Mouse (Mus musculus) intestine, embryonic 15.5 days (tissue): ENCODE data around the gene Galk1. TPM values are rescaled to one million over a fixed set of nuclear protein-coding genes. Genes with fewer than 3 reads are reported as not detected.

Experiments
- ATAC-seq: fragments of 200-750 bp; cut with Nextera tagmentation; 2 replicates; pipeline ENCODE4 v1.8.0; 2017; ENCODE audit warnings: moderate TSS enrichment, moderate library complexity
- H3K27ac ChIP-seq: fragments of 300-500 bp; sonication (generic); 2 replicates; pipeline ENCODE4 v1.5.1; 2015; ENCODE audit warnings: mild to moderate bottlenecking, inconsistent platforms
- H3K27me3 ChIP-seq: fragments of 300-500 bp; sonication (generic); replicated peaks from 2 replicates; pipeline ENCODE4 v1.6.1; 2015; ENCODE audit warnings: inconsistent platforms
- H3K36me3 ChIP-seq: fragments of 300-500 bp; sonication (generic); 2 replicates; pipeline ENCODE4 v1.6.1; 2015; ENCODE audit warnings: inconsistent platforms
- H3K4me1 ChIP-seq: fragments of 300-500 bp; sonication (generic); replicated peaks from 2 replicates; pipeline ENCODE4 v1.6.1; 2015; ENCODE audit warnings: inconsistent platforms
- H3K4me2 ChIP-seq: fragments of 300-500 bp; sonication (generic); replicated peaks from 2 replicates; pipeline ENCODE4 v1.6.1; 2015; ENCODE audit warnings: mild to moderate bottlenecking, inconsistent platforms
- H3K4me3 ChIP-seq: fragments of 300-500 bp; sonication (generic); replicated peaks from 2 replicates; pipeline ENCODE4 v1.5.1; 2015; ENCODE audit warnings: inconsistent platforms
- H3K9ac ChIP-seq: fragments of 300-500 bp; sonication (generic); 2 replicates; pipeline ENCODE4 v1.6.1; 2015; ENCODE audit warnings: inconsistent platforms
- H3K9me3 ChIP-seq: fragments of 300-500 bp; sonication (generic); 2 replicates; pipeline ENCODE4 v1.6.1; 2016; ENCODE audit warnings: inconsistent platforms
- WGBS: fragments of 180-500 bp; shearing (Covaris S2); methylation state at CpG from one replicate; pipeline ENCODE4 v1.1.7; 2015; 5-methylcytosine and 5-hydroxymethylcytosine counted together
- polyA plus RNA-seq: library from polyadenylated mRNA; unstranded; fragments of >200 nt; fragmentation: Nextera tagmentation; extraction: Ambion mirVana; gene quantifications from 2 replicates; pipeline ENCODE4 v1.2.1, GENCODE M21; 2015

Galk1 gene
- polyA plus RNA-seq, 1 experiment from 2014 or later: 274 TPM

DNA sequence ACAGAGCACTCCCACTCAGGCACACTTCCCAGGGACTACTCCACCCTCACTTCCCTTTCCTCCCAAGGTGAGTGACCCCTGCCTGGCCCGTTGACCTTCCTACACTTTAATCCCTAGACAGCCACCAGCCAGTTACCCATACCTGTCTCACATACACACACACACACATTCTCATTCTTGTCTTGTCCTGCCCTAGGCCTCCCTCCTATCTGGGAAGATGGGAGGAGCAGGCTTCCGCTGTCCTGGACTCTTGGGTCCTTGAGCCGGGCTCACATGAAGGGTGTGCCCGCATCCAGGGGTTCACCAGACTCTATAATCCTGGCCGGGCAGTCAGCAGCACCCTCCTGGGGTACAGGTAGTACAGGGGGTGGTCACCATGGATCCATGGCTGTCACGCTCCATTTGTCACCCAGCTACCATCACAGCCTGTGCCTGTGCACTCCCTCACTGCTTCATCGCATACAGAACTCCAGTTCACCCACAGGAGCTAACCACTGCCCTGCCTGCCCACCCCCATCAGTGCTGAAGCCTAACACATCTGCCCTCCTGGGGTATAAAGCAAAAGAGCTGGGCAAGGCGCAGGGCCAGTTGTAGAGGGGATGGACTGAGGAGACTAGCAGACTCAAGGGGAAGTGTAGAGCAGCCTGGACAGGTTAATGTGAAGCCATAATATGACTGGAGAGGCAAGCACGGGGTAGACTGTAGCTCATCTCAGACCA is 6.7 kb downstream of the Galk1 start:
- H3K4me3 ChIP-seq: peak overlapping the region; percentile 37
- ATAC-seq: peak; percentile 24

DNA sequence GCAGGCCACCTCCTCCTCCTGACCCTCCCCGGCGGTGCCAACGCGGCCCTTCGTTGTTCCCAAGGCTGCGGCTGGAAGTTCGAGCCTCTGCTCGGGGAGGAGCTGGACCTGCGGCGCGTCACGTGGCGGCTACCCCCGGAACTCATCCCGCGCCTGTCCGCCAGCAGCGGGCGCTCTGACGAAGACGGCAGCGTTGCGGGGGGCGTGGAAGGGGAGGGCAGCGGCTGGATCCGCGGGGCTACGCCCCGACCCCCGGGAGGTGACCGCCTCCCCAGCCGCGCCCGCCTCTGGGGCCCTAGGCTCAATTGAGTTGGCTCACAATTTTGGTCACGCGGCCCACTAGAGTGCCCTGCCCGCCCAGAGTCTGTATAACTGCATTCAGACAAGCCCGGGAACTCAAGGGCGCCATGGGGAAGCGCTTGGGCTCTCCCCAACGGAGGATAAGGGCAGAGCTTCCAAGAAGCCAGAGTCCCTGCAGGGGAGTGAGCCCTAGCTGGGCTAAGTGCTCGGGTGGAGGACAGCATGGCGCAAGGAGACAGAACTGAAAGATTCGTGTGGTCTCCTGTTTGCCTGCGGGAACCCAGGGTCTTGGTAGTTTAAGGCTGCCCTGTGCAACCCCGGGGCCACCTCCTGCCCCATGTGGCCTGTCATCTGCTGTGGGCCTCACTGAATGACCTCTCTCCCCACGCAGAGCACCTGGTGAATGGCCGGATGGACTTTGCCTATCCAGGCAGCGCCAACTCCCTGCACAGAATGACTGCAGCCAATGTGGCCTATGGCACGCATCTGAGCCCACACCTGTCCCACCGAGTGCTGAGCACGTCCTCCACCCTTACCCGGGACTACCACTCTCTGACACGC is 7.4 kb downstream of the Galk1 start:
- 4% methylated on average over 53 of the region's 54 CpGs for WGBS
- H3K36me3 ChIP-seq: peaks cover 19% of the 10 kb centered on the region
- H3K27ac ChIP-seq: peak overlapping the region; percentile 84
- H3K9me3 ChIP-seq: no peaks in the 10 kb centered on the region
- peak overlapping the region; percentile 76 for H3K4me2 ChIP-seq
- H3K9ac ChIP-seq: peak overlapping the region; percentile 58
- peak overlapping the region; percentile 37 for H3K4me3 ChIP-seq
- H3K4me1 ChIP-seq: peaks cover 29% of the 10 kb centered on the region
- ATAC-seq: peak; percentile 83
- H3K27me3 ChIP-seq: 0 out of 2 replicates have a peak, but pooled peaks cover 2% of the 10 kb centered on the region

More for the DNA sequence above, 6.7 kb downstream of the Galk1 start:
- H3K27me3 ChIP-seq: no peaks in the 10 kb centered on the region
- H3K4me2 ChIP-seq: peak overlapping the region; percentile 76
- peak overlapping the region; percentile 84 for H3K27ac ChIP-seq
- peaks cover 29% of the 10 kb centered on the region for H3K4me1 ChIP-seq
- H3K36me3 ChIP-seq: peaks cover 19% of the 10 kb centered on the region
- H3K9me3 ChIP-seq: no peaks in the 10 kb centered on the region
- peak overlapping the region; percentile 58 for H3K9ac ChIP-seq
- 61% methylated on average over 9 of the region's 9 CpGs for WGBS

DNA sequence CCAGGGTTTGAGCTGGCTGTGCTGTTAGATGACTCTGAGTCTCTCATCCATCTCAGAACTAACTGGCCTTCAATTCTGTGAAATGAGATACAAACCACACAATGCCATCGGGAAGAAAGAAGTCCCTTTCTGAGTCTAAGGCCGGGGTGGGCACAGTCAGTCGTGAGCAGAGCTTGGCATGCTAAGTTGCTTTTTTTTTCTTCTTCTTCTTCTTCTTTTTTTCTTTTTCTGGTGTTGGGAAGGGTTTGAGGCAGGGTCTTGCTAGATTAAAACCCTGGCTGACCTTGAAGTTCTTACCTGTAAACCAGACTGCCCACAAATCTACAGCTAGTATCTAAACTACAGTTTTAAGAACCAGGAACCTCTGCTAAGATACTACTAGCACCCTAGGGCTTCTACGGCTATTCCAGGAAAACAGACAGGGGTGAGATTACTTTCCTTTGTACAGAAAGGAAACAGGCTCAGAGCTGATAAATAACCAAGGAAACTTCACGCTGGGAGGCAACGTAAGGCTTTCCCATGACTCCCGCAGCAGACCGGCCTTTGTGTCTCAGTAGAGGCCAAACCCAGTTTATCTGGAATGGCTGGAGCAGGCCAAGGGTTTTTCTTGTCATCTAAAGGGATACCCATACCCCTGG is 8.2 kb downstream of the Galk1 start:
- peak overlapping the region; percentile 58 for H3K9ac ChIP-seq
- peak overlapping the region; percentile 37 for H3K4me3 ChIP-seq
- H3K27me3 ChIP-seq: 0 out of 2 replicates have a peak, but pooled peaks cover 3% of the 10 kb centered on the region
- peaks cover 13% of the 10 kb centered on the region for H3K36me3 ChIP-seq
- peak overlapping the region; percentile 84 for H3K27ac ChIP-seq
- peak overlapping the region; percentile 76 for H3K4me2 ChIP-seq
- no peaks in the 10 kb centered on the region for H3K9me3 ChIP-seq
- peak; percentile 11 for ATAC-seq
- WGBS: 26% methylated on average over 8 of the region's 8 CpGs
- peaks cover 32% of the 10 kb centered on the region for H3K4me1 ChIP-seq

DNA sequence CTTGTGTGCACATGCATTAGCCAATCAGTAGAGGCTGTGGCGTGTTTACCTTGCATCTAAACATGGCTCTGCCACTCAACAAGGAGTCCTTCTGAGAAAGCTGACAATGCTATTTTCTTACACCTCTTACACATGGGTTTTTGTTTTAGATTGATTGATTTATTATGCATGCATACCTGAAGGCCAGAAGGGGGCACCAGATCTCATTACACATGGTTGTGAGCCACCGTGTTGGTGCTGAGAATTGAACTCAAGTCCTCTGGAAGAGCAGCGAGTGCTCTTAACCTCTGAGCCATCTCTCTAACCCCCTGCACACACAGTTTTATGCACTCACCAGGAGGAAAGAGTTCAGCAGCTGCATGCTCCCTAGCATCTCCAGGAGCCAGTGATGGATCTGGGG is 9.6 kb downstream of the Galk1 start:
- Histone ChIP-seq H3K9ac (no peak overlapping the region), H3K27me3 (0 out of 2 replicates have a peak, but pooled peaks cover 3% of the 10 kb centered on the region), H3K4me1 (peaks cover 32% of the 10 kb centered on the region), H3K4me3 (no peak overlapping the region), H3K4me2 (no peak overlapping the region), H3K9me3 (no peaks in the 10 kb centered on the region), H3K27ac (no peak overlapping the region), H3K36me3 (peaks cover 1% of the 10 kb centered on the region; the same call in 1 of the 2 replicates)
- ATAC-seq: no peak
- 81% methylated on average over 3 of the region's 3 CpGs for WGBS

DNA sequence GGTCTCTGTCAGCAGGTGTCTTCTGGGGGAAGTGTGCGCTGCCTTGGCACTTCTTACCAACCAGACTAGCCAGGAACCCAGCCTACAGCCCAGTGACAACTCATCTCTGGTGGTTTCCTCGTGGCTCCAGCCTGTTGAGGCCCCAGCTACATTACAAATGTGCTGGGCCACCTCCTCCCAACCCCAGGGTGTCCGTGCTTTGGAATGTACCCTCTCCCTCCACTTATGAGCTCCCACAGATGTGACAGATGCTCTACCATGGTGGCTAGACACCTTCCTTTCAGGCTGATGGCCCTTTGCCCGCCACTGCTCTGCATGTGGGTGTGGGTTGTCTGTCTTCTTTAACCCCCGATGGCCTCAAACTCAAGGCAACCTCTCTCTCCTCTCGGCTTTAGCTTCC is 10.8 kb downstream of the Galk1 start:
- Histone ChIP-seq H3K4me3 (no peak overlapping the region), H3K27me3 (0 out of 2 replicates have a peak, but pooled peaks cover 3% of the 10 kb centered on the region), H3K36me3 (no peaks in the 10 kb centered on the region), H3K4me2 (no peak overlapping the region), H3K9me3 (no peaks in the 10 kb centered on the region), H3K4me1 (peaks cover 31% of the 10 kb centered on the region), H3K27ac (no peak overlapping the region), H3K9ac (no peak overlapping the region)
- WGBS: 71% methylated on average over 6 of the region's 6 CpGs
- no peak for ATAC-seq

DNA sequence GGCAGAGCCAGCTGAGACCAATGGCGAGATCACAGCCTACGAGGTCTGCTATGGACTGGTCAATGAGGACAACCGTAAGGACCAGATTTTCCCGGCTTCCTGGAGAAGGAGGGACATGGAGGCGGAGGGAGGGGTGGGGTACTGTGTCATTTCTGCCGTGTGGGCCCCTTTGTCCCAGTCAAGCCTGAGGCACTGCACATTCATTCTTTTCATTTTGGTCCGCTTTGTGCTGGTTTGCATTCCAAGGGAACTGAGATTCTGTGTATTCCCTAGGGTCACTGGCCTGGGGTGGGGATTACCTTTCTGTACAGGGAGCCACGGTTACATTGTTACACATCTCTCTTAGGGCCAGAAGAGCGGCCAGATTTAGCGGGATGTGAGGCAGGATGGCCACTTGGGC is 11.9 kb downstream of the Galk1 start:
- no peak for ATAC-seq
- WGBS: 62% methylated on average over 10 of the region's 10 CpGs
- H3K27ac ChIP-seq: no peak overlapping the region
- peaks cover 20% of the 10 kb centered on the region for H3K4me1 ChIP-seq
- H3K4me2 ChIP-seq: no peak overlapping the region
- no peaks in the 10 kb centered on the region for H3K36me3 ChIP-seq
- H3K9me3 ChIP-seq: no peaks in the 10 kb centered on the region
- H3K9ac ChIP-seq: no peak overlapping the region
- no peak overlapping the region for H3K4me3 ChIP-seq
- 0 out of 2 replicates have a peak, but pooled peaks cover 3% of the 10 kb centered on the region for H3K27me3 ChIP-seq

DNA sequence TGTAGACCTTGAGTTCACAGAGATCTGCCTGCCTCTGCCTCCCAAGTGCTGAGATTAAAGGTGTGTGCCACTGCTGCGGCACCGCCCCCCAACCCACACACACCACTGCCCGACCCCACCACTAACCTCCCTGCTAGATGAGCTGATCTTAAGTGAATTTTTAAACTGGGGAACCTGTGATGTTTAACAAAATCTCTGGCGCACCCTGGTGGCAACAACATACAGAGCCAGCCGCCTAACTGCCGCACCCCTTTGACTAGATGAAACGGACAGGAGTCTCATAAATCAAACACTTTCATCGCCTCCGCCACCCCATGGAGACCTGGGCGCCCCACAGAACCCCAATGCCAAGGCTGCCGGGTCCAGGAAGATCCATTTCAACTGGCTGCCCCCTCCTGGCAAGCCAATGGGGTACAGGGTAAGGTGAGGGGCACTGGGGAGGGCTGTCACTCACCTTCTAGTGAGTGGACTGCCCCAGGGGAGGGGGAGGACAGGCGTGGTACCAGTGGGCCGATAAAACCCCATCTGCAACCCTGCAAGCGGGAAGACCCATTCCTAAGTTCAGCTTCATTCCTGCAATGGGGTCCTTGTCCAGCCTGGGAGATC is 12.9 kb downstream of the Galk1 start:
- ATAC-seq: no peak
- Histone ChIP-seq H3K27ac (no peak overlapping the region), H3K36me3 (no peaks in the 10 kb centered on the region), H3K27me3 (0 out of 2 replicates have a peak, but pooled peaks cover 3% of the 10 kb centered on the region), H3K4me1 (peaks cover 10% of the 10 kb centered on the region), H3K4me2 (no peak overlapping the region), H3K4me3 (no peak overlapping the region), H3K9me3 (no peaks in the 10 kb centered on the region), H3K9ac (no peak overlapping the region)
- 14% methylated on average over 14 of the region's 14 CpGs for WGBS

DNA sequence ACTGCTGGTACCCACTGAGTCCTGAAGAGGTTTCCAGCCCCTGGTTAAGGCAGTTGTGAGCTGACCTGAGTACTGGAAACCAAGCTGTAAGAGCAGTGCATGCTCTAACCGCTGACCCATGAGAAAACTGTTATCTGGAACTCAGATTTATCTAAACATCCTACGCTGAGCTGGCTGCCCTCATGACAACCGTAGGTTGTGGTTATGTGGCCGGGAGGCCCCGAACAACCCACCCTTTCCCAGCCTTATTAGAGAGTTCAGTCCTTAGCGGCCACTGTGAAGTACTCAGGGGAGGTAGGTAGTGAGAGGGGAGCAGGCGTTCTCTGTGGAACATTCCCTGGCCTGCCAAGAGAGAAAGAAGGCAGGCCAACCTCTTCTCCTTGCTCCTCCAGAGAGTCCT is 13.5 kb downstream of the Galk1 start:
- Histone ChIP-seq H3K27ac (no peak overlapping the region), H3K4me2 (no peak overlapping the region), H3K4me1 (peaks cover 4% of the 10 kb centered on the region; the same call in 1 of the 2 replicates), H3K9me3 (no peaks in the 10 kb centered on the region), H3K4me3 (no peak overlapping the region), H3K36me3 (no peaks in the 10 kb centered on the region), H3K27me3 (0 out of 2 replicates have a peak, but pooled peaks cover 3% of the 10 kb centered on the region), H3K9ac (no peak overlapping the region; the same call in 1 of the 2 replicates)
- ATAC-seq: no peak
- WGBS: 58% methylated on average over 7 of the region's 7 CpGs

DNA sequence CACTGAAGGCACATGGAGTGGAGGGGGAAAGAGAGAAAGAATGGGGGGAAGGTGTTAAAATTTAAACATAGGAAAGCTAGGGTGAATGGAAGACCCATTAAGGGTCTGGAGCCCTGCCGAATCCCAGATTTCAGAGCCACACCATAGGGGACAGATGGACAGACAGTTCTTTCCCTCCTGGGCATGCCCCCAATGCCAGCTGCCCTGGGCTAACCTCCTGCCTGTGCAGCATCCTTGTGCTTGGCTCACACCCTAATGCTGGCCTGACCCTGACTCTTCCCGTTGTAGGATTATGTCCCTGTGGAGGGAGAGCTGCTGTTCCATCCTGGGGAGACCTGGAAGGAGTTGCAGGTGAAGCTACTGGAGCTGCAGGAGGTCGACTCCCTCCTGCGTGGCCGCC is 14.9 kb downstream of the Galk1 start:
- H3K4me3 ChIP-seq: no peak overlapping the region
- H3K36me3 ChIP-seq: no peaks in the 10 kb centered on the region
- ATAC-seq: no peak
- H3K27ac ChIP-seq: no peak overlapping the region
- WGBS: 67% methylated on average over 5 of the region's 5 CpGs
- no peak overlapping the region for H3K4me2 ChIP-seq
- 0 out of 2 replicates have a peak, but pooled peaks cover 3% of the 10 kb centered on the region for H3K27me3 ChIP-seq
- H3K9ac ChIP-seq: no peak overlapping the region
- no peaks in the 10 kb centered on the region for H3K9me3 ChIP-seq
- 0 out of 2 replicates have a peak, but pooled peaks cover 3% of the 10 kb centered on the region for H3K4me1 ChIP-seq

DNA sequence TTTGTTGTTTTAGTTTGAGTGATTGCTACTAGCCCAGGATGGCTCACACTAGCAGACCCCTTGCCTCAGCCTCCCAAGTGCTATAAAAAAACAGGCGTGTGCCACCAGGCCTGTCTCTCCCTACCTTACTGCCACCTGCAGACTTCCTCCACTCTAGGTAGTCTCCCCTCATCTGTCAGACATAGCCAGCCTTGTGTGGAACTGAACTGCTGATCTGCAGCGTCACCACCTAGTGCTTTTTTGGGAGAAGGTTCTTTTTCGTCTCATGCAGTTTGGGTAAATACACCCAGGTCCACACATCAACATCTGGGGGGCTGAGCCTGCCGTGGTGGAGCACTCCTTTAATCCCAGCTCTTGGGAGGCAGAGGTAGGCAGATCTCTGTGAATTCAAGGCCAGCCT is 15.5 kb downstream of the Galk1 start:
- Histone ChIP-seq H3K9ac (no peak overlapping the region), H3K4me2 (no peak overlapping the region), H3K27ac (no peak overlapping the region), H3K4me3 (no peak overlapping the region), H3K27me3 (0 out of 2 replicates have a peak, but pooled peaks cover 3% of the 10 kb centered on the region), H3K36me3 (no peaks in the 10 kb centered on the region), H3K9me3 (no peaks in the 10 kb centered on the region), H3K4me1 (0 out of 2 replicates have a peak, but pooled peaks cover 3% of the 10 kb centered on the region)
- ATAC-seq: no peak
- WGBS: 72% methylated on average over 4 of the region's 4 CpGs

DNA sequence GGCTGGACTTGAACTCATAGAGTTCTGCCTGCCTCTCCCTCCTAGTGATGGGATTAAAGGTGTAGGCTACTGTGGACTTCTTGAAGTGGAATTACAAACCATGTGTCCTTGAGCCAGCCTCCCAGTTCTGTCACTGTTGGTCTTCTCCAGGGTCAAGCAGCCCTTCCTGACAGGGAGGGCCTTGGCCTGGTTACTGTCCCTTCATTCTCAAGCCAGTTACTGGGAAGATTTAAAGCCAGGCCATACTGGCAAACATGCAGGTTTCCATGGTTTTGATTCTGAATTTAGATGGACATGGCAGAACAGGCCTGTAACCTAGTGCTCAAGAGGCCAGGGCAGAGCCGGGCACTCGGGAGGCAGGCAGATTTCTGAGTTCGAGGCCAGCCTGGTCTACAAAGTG is 17.3 kb downstream of the Galk1 start:
- no peak overlapping the region for H3K4me2 ChIP-seq
- ATAC-seq: no peak
- H3K9ac ChIP-seq: no peak overlapping the region
- H3K9me3 ChIP-seq: no peaks in the 10 kb centered on the region
- WGBS: 90% methylated on average over 3 of the region's 3 CpGs
- H3K4me3 ChIP-seq: no peak overlapping the region
- H3K27ac ChIP-seq: no peak overlapping the region
- H3K27me3 ChIP-seq: 0 out of 2 replicates have a peak, but pooled peaks cover 3% of the 10 kb centered on the region
- 0 out of 2 replicates have a peak, but pooled peaks cover 3% of the 10 kb centered on the region for H3K4me1 ChIP-seq
- no peaks in the 10 kb centered on the region for H3K36me3 ChIP-seq
